Mouse (Mus musculus): ENCODE measurements at regions not wholly inside any gene's neighbourhood (a gene's known extent, or its start where the extent isn't known, plus 50 kb on each side); places are given as distances from the start of the nearest gene placed in this dataset.

GRCm38 (mm10) chr7:136235563-136235962 lies 519.4 kb upstream of the Mki67 start:
- TF ChIP-seq BHLHE40 (IDR thresholded peaks at IDR 0.05; ENCODE audit: borderline replicate concordance, low read depth, low read length): no peak
- no peak for TF ChIP-seq ELF1 (IDR thresholded peaks at IDR 0.05; ENCODE audit: low read depth, low read length)
- TF ChIP-seq EP300 (IDR thresholded peaks at IDR 0.05; ENCODE audit: low read depth in 1 of 2, low read length in 2 of 2): no peak

All from MEL (cell line).